Mouse (Mus musculus) liver, embryonic 14.5 days (tissue): ENCODE measurements at regions not wholly inside any gene's neighbourhood (a gene's known extent, or its start where the extent isn't known, plus 50 kb on each side); places are given as distances from the start of the nearest gene placed in this dataset.

Experiments
- ATAC-seq: fragments of 200-750 bp; cut with Nextera tagmentation; 2 replicates; pipeline ENCODE4 v1.8.0; 2017; ENCODE audit warnings: moderate number of reproducible peaks, mild to moderate bottlenecking, moderate library complexity; ENCODE audit not compliant: insufficient read depth
- DNase-seq, 3 experiments: peaks; one replicate each; pipeline ENCODE4 v3.0.0-alpha.2; 2012 to 2013; ENCODE audit warnings: low read depth in 3 of 3, low spot score in 3 of 3
- H3K27ac ChIP-seq: fragments of 300-500 bp; sonication (generic); 2 replicates; pipeline ENCODE4 v1.5.1; 2014; ENCODE audit warnings: moderate library complexity, mild to moderate bottlenecking, control low read depth, inconsistent platforms
- H3K27me3 ChIP-seq: fragments of 300-500 bp; sonication (generic); 2 replicates; pipeline ENCODE4 v1.6.1; 2014; ENCODE audit warnings: mild to moderate bottlenecking, low read length, moderate library complexity; ENCODE audit not compliant: control insufficient read depth, insufficient read depth
- H3K36me3 ChIP-seq: fragments of 300-500 bp; sonication (generic); replicated peaks from 2 replicates; pipeline ENCODE4 v1.6.1; 2014; ENCODE audit warnings: low read depth; ENCODE audit not compliant: control insufficient read depth, insufficient read depth
- H3K4me1 ChIP-seq, 2 experiments: fragments of 200-500 bp in 1 of 2; fragments of 300-500 bp in 1 of 2; sonication (generic) in 1 of 2; replicated peaks; 2 replicates each; pipeline ENCODE4 v1.6.1; 2012 to 2014; ENCODE audit warnings: antibody characterized with exemption in 1 of 2, inconsistent platforms in 1 of 2, low read length in 1 of 2; ENCODE audit not compliant: control insufficient read depth in 2 of 2, insufficient read depth in 2 of 2
- H3K4me2 ChIP-seq: fragments of 300-500 bp; sonication (generic); 2 replicates; pipeline ENCODE4 v1.6.1; 2014; ENCODE audit warnings: low read depth, mild to moderate bottlenecking, control low read depth, moderate library complexity
- H3K4me3 ChIP-seq, 2 experiments: fragments of 200-500 bp in 1 of 2; fragments of 300-500 bp in 1 of 2; sonication (generic) in 1 of 2; 2 replicates each; pipeline ENCODE4 v1.5.1; 2012 to 2014; ENCODE audit warnings: low read depth in 2 of 2, low read length in 2 of 2, mild to moderate bottlenecking in 2 of 2, control low read depth in 1 of 2, inconsistent platforms in 1 of 2, moderate library complexity in 1 of 2; ENCODE audit not compliant: insufficient read depth in 1 of 2
- H3K9ac ChIP-seq: fragments of 300-500 bp; sonication (generic); replicated peaks from 2 replicates; pipeline ENCODE4 v1.6.1; 2014; ENCODE audit warnings: mild to moderate bottlenecking, control low read depth, moderate library complexity
- H3K9me3 ChIP-seq: fragments of 300-500 bp; sonication (generic); 2 replicates; pipeline ENCODE4 v1.6.1; 2016; ENCODE audit warnings: low read length, mixed read lengths; ENCODE audit not compliant: control insufficient read depth
- CTCF ChIP-seq: IDR thresholded peaks from 2 replicates; pipeline ENCODE4 v1.5.1; 2016; ENCODE audit warnings: antibody characterized with exemption, low read depth, control low read depth
- EP300 ChIP-seq: IDR thresholded peaks from 2 replicates; pipeline ENCODE4 v1.6.1; 2016; ENCODE audit warnings: antibody characterized with exemption, low read depth
- WGBS: fragments of 180-500 bp; shearing (Covaris S2); extraction: QIAGEN DNeasy Blood & Tissue Kit; methylation state at CpG from one replicate; pipeline ENCODE4 v1.1.7; 2014; ENCODE audit not compliant: insufficient replicate concordance; 5-methylcytosine and 5-hydroxymethylcytosine counted together

GRCm38 (mm10) chr1:183749126-183749525, 264.0 kb upstream of the Dusp10 start:
- Histone ChIP-seq H3K27me3 (no peaks in the 10 kb centered on the region), H3K4me3 (no peak overlapping the region), H3K4me2 (no peak overlapping the region), H3K36me3 (no peaks in the 10 kb centered on the region), H3K4me1 (no peaks in the 10 kb centered on the region), H3K9ac (no peak overlapping the region), H3K9me3 (no peaks in the 10 kb centered on the region), H3K27ac (no peak overlapping the region)
- TF ChIP-seq CTCF: no peak
- TF ChIP-seq EP300: no peak
- no peak for DNase-seq
- ATAC-seq: no peak
- WGBS: 55% methylated on average over 2 of the region's 2 CpGs

- no peak for TF ChIP-seq EP300
- no peak for TF ChIP-seq CTCF
- H3K4me2 ChIP-seq: no peak overlapping the region
- no peaks in the 10 kb centered on the region for H3K4me1 ChIP-seq
- H3K27me3 ChIP-seq: no peaks in the 10 kb centered on the region
- no peak overlapping the region for H3K9ac ChIP-seq
- ATAC-seq (no peak), DNase-seq (no peak)
- H3K36me3 ChIP-seq: no peaks in the 10 kb centered on the region
- no peaks in the 10 kb centered on the region for H3K9me3 ChIP-seq
- no peak overlapping the region for H3K4me3 ChIP-seq
- WGBS: 73% methylated on average over 4 of the region's 4 CpGs
- no peak overlapping the region for H3K27ac ChIP-seq
Observed at GRCm38 (mm10) chr1:183754500-183754899, 258.6 kb upstream of the Dusp10 start.

- no peak for TF ChIP-seq CTCF
- TF ChIP-seq EP300: no peak
- 63% methylated on average over 8 of the region's 8 CpGs for WGBS
- ATAC-seq (no peak), DNase-seq (no peak)
- Histone ChIP-seq H3K27ac (no peak overlapping the region), H3K27me3 (no peaks in the 10 kb centered on the region), H3K36me3 (no peaks in the 10 kb centered on the region), H3K4me1 (no peaks in the 10 kb centered on the region), H3K9me3 (no peaks in the 10 kb centered on the region), H3K9ac (no peak overlapping the region), H3K4me2 (no peak overlapping the region), H3K4me3 (no peak overlapping the region)
Observed at GRCm38 (mm10) chr1:183756716-183757115, 256.4 kb upstream of the Dusp10 start.

GRCm38 (mm10) chr1:183763864-183764726, 249.0 kb upstream of the Dusp10 start:
- ATAC-seq (no peak), DNase-seq (peak in 1 of 3 experiments; percentile 2)
- H3K27ac ChIP-seq: no peak overlapping the region
- no peaks in the 10 kb centered on the region for H3K36me3 ChIP-seq
- no peaks in the 10 kb centered on the region for H3K27me3 ChIP-seq
- H3K4me2 ChIP-seq: no peak overlapping the region
- TF ChIP-seq CTCF (no peak), EP300 (no peak)
- no peak overlapping the region for H3K4me3 ChIP-seq
- no peaks in the 10 kb centered on the region for H3K4me1 ChIP-seq
- no peak overlapping the region for H3K9ac ChIP-seq
- WGBS: 58% methylated on average over 11 of the region's 11 CpGs
- no peaks in the 10 kb centered on the region for H3K9me3 ChIP-seq

- no peak for ATAC-seq
- Histone ChIP-seq H3K4me2 (no peak overlapping the region), H3K27me3 (no peaks in the 10 kb centered on the region), H3K4me3 (no peak overlapping the region), H3K36me3 (no peaks in the 10 kb centered on the region), H3K4me1 (no peaks in the 10 kb centered on the region), H3K9ac (no peak overlapping the region), H3K27ac (no peak overlapping the region), H3K9me3 (no peaks in the 10 kb centered on the region)
- DNase-seq: no peak
- TF ChIP-seq EP300: no peak
- TF ChIP-seq CTCF: no peak
- 47% methylated on average over 6 of the region's 6 CpGs for WGBS
Observed at GRCm38 (mm10) chr1:183772844-183773243, 240.3 kb upstream of the Dusp10 start.
